Mouse (Mus musculus): ENCODE results near the gene Pck1.
A peak's percentile ranks its signal among the peaks of the same experiment; 100 is the strongest.

Pck1 gene

DNA sequence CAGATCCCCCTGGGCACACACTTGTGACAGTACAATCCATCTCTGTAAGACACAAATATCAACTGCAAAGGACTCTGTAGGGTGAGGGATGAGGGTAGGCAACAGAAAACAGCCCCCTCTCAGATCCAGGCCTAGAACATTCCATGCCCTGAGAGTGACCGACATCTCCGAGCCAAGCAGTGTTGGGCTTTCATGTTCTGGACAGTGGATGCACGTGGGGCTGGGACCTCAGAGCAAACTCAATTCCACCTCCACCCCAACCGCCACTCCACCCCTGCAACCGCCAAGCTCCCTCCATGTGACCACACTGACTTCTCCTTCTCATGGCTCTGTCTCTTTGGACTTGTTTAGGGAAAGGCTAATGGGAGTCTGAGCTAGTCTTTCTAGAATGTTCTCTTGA lies 19.1 kb downstream of the Pck1 start:
- ATAC-seq (ENCODE audit: insufficient number of reproducible peaks, low FRiP score, low TSS enrichment): no peak

DNA sequence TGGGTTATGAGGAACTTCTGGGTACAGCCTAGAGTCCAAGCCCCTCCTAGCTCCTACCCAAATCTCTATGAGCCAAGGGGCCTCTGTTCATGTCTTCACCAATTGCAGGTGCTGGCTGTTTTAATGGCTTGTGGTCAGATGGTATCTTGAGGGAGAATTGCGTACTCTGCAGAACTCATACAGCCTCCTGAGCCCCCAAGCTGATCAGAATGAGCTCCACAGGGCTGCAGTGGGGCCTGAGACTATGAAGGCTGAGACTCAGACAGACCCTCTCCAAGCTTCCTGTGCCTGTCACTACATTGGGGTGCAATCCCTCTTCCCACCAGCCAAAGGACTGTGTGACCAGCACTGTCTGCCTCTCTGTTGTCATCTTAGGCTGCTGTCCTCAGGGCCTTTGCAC lies 19.5 kb downstream of the Pck1 start:
- ATAC-seq (ENCODE audit: insufficient number of reproducible peaks, low FRiP score, low TSS enrichment): no peak

DNA sequence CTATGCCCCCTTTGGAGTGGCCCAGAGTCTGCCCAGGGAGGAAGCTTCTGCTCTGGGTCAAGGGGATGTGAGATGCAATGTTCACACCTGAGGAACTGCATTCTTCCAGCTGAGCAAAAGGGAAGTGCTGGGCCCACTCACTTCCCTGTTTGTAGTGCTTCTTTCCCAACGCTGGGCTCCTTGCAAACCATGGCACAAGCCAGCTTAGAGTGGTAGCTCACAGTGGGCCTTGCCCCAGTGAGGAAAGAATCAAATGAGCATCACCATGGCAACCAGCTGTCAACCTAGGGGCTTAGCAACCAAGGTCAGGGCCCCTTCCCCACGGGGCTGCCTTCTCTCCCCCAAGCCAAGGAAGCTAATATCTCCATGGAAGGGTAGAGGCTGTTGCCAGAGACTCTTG lies 20.2 kb downstream of the Pck1 start:
- ATAC-seq (ENCODE audit: insufficient number of reproducible peaks, low FRiP score, low TSS enrichment): no peak

DNA sequence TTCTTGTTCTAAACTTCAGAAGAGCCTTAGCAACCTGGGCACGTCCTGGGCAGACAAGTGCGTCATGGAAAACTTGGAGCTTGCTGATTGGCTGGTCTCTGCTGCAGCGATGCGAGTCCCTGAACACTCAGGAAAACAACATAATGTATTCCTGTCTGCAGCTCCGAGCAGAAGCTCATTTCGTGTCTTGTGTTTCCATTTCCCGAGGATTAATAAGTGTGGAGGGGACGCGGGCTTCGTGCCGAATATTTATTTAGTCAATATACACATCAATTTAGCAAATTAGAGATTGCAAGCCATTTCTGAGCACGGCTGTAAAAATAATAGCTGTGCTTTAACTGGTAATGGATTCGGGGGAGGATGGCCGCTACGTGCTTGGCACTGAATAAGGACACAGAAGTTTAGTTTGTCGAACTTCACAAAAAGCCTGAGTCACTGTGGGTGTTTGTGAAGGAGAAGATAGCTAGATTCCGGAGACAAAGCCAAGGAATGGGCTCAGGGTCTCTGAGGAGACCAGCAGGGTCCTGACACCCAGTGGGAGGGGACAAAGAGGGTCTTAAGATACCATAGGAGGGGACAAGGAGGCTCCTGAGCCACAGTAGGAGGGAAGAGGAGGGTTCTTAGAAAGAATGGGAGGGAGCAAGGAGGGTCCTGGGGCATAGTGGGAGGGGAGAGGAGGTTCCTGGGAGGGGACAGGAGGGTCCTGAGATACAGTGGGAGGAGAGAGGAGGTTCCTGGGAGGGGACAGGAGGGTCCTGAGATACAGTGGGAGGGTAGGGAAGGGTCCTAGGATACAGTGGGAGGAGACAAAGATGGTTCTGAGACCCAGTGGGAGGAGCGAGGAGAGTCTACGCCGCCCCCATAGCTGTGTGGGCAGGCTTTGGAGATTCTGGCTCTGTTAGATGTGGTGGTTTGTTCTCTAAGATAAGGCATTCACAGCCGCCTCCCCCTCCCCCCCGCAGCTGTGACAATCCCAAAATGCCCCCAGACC lies 21.0 kb downstream of the Pck1 start:
- no peak for ATAC-seq (ENCODE audit: insufficient number of reproducible peaks, low FRiP score, low TSS enrichment)

DNA sequence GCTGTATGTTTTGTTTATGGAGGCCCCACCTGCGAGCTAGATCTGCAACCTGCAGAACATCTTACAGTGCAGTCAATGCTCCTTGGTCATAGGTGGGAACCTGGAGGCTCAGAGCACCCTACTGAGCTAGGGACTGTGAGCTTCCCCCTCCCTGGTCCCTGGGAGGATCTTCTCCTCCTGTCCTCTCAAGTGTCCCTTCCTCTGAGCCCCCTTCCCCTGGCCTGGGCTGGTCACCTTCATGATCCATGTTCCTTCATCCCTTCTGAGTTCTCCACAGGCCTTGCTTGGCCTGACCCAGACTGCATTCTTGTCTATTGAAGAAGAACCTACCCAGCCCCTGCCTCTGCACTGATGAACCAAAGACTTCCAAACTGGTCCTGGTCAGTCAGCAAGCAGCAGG lies 21.7 kb downstream of the Pck1 start:
- ATAC-seq (ENCODE audit: insufficient number of reproducible peaks, low FRiP score, low TSS enrichment): no peak

DNA sequence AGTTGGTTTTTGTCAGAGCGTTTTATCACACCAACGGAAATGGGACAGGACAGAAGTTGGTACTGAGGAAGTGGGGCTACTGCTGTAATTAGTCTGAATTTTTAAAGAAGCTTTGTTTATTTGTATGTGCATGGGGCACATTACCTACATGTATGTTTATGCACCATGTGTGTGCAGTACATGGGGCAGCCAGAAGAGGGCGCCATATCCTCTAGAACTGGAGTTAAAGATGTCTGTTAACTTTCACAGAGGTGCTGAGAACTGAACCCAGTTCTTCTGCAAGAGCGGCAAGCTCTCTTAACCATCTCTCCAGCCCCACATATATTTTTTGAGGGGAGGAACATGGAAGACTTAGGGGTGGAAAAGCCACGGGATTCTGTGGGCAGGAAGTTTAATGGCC lies 22.9 kb downstream of the Pck1 start:
- ATAC-seq (ENCODE audit: insufficient number of reproducible peaks, low FRiP score, low TSS enrichment): no peak

DNA sequence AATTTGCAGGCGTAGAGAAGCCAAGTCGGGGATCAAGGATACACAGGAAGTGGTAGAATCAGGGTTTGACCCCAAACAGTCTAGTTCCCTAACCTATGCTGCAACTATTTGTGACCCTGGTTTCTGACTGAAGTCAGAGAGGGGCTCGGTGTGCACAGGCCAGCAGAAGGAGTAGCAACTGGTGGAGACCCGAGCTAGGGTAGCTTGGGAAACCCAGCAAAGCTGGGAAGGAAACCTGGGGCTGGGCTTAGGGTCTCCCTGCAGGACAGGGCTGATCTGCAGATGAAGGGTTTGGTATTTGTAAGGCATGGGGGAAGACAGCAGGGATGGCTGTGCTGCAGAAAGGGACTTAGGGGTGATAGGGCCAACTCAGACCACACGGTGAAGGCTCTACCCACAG lies 24.6 kb downstream of the Pck1 start:
- ATAC-seq (ENCODE audit: insufficient number of reproducible peaks, low FRiP score, low TSS enrichment): no peak

DNA sequence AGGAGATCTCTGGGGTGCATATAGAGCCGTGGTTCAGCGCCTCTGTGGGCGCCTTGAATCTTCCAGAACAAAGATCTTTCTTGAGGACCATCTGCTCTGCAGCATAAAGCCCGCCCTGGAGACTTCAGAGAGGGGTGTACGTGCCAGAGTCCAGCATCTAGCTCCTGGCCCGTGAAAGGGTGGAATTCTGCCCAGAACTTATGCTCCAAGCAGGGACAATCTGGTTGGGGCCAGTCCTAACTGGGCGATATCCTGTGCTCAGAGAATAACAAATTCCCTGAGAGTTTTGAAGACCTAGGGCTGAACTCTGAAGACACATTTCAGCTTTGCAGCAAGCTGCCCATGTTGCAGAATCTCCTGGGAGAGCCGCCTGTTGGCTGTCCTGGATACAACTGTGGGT lies 25.1 kb downstream of the Pck1 start:
- no peak for ATAC-seq (ENCODE audit: insufficient number of reproducible peaks, low FRiP score, low TSS enrichment)

DNA sequence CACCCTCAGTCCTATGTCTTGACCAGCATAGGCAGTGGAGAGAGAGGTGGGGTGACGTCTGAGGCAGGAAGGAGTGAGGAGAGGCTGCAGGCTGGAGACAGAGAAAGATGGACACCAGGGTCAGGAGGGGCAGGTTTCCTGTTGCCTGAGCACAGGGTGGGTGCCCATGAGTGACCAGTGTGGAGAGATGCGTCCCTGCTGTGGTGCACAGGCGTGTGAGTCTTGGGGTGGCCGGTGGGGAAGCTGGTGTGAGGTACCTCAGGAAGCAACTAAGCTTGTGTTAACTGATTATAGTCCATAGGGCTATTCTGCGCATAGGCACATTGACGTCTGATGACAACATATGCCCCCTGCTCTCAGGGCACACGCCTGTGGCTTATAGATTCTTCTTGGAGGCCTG lies 26.2 kb downstream of the Pck1 start:
- no peak for ATAC-seq (ENCODE audit: insufficient number of reproducible peaks, low FRiP score, low TSS enrichment)

DNA sequence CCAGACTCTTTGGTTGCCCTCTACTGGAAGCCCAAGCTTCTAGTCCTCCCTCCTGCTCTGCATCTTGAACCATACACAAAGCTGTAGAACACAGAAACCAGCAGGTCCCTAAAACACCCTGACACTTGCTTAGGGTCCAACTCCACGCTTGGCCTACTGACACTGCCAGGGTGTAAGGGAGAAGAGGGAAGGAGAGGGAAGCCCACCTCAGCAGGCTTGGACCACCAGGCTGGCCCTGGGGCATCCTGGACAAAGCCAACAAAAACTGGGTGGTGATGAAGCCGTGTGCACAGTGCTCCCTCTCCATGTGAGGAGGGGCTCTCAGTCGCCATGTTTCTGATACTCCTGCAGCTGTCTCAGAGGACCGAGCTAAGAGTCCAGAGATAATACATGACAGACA lies 27.2 kb downstream of the Pck1 start:
- no peak for ATAC-seq (ENCODE audit: insufficient number of reproducible peaks, low FRiP score, low TSS enrichment)

DNA sequence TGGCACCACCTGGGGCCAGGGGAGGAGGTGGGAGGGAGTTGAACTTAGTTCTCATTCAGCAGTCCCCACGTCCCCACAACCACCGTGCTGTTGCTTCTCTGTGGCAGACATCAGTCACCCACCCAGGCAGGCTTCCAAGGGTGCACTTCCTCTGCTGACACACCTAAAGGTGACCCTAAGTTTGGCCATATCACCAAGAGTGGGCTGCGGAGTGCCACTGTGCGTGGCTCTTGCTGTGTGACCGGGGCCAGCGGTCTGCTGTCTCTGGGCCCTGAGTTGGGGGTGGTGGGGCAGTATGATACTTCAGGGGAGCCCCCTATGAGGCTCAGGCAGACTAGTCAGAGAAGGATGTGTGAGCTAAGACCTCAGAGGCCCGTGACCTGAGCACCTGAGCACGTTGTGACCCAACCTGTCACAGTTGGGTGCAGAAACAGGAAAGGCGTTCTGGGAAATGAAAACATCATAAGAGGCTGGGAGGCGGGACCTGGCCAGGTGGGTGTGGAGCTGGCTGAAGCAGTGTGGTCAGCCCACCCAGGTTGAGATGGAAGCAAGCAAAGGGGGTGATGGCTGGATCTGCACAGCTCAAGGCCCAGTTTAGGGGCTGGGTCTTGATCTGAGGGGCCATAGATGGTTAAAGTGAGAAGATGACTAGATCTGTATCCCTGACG lies 28.0 kb downstream of the Pck1 start:
- ATAC-seq (ENCODE audit: insufficient number of reproducible peaks, low FRiP score, low TSS enrichment): no peak

DNA sequence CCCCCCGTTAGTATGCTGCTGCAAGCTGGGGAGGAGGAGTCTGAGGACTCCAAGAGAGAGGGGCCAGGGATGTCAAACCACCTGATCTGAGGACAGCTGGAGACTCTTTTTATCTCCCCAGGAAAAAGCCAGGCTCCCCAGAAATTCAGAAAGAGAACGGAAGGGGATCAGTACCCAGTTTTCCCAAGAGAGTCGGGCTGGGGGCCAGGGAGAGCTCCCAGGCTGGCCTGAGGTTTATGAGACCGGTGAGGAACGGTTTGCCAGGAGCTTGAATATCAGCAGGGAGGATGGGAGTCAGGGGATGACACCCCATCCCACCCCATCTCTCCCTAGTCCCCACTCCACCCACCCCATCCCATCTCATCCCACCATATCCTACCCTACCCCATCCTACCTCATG lies 28.6 kb downstream of the Pck1 start:
- no peak for ATAC-seq (ENCODE audit: insufficient number of reproducible peaks, low FRiP score, low TSS enrichment)

DNA sequence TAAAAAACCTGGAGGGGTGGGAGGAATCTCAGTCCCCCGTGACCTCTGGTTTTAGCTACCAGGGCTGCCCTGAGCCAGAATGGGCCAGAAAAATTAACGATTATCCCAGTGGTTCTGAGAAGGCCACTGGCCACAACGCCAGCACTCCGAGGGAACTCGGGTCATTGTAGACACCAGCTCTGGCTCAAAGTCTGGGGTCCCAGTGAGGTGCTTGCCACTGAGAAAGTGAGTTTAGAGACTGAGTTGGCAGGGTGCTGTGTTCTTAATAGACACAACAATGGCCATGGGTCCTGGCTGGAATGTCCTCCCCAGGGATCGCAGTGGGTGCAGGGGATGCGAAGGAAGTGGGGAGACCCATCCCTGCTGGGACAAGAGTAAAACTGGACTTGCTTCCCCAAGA lies 29.1 kb downstream of the Pck1 start:
- no peak for ATAC-seq (ENCODE audit: insufficient number of reproducible peaks, low FRiP score, low TSS enrichment)

DNA sequence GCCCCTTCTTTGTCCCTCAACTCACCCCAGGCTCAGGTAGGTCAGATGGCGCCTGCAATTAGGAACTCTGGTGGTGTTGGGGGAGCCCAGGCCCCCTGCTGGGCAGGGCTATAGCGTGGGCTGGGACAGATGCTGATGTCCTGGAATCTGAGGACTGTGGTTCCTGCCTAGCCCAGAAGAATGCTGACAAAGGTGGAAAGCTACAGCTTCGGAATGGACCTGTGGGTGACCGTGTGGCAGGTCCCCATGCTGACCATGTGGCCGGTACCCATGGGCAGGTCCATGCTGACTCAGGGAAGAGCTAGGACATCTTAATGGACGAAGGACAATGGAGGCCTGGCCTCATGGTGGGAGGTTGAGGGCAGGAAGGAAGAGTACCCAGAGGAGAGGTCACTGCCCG lies 29.9 kb downstream of the Pck1 start:
- no peak for ATAC-seq (ENCODE audit: insufficient number of reproducible peaks, low FRiP score, low TSS enrichment)

DNA sequence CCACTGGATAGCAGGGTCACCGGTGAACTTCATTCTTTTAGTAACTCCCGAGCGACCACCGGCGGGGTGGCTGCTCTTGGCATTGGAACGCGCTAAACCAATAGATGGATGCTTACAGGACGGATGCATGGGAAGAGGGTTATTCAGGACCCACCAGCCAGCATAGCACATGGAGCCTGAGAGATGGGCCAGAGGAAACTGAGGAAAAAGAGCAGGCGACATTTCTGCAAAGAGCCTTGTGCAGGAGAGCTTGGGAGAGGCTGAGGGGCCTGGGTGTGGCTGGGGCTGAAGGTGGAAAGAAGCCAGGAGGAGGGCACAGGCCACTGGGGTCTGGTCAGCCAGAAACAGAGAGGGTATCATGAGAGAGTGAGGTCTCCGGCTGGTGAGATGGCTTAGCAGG lies 30.5 kb downstream of the Pck1 start:
- no peak for ATAC-seq (ENCODE audit: insufficient number of reproducible peaks, low FRiP score, low TSS enrichment)

DNA sequence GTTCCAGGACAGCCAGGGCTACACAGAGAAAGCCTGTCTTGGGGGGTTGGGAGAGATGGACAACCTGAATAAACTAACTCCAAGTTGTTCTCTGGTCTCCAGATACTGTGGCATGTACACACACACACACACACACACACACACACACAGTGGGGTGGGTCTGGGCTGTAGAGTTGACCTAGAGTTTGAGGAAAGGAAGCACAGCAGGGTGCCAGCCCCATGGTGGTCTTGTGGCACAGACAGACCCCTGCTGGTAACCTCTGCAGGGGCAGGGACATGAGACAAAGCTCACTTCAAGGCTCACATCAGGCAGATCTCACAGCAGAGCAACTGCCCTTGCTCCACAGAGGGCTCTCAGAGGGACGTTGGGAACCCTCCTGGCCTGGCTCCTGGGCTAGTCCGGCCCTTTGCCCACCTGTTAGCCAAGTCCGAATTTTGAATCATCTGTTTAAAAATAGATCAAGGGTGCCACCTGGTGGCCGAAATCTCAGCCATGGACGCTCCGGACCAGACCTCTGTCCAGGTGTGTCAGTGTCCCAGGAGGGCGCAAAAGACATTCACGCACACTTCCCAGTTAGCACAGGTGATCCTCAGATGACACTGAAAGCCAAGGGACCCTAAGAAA lies 31.1 kb downstream of the Pck1 start:
- ATAC-seq (ENCODE audit: insufficient number of reproducible peaks, low FRiP score, low TSS enrichment): no peak

DNA sequence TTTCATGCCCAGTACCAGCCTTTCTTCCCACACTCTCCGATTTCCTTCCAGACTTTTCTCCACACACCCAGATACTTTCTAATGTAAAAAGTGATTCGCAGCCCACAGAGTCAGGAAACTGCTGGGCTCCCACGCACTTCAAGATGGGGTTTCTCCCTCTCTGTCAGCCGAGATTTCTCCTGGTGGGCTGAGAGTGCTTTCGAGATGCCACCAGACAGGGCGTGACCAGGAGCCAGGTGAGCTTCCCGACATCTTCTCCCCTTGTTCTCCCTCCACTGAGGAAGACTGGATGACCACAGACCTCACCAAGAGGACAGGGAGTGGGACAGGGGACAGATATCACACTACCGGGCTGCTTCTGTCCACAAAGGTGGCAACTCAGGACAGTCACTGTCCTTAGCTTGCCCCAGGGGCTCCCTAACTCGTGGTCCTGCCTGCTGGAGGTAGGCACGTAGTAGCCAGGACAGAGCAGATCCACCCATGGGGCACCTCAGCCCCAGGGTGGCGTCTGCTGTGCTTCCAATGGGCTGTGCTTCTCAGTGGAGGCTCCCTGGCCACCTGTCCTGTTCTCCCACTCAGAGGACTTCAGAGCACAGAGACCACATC lies 31.7 kb downstream of the Pck1 start:
- ATAC-seq (ENCODE audit: insufficient number of reproducible peaks, low FRiP score, low TSS enrichment): no peak

DNA sequence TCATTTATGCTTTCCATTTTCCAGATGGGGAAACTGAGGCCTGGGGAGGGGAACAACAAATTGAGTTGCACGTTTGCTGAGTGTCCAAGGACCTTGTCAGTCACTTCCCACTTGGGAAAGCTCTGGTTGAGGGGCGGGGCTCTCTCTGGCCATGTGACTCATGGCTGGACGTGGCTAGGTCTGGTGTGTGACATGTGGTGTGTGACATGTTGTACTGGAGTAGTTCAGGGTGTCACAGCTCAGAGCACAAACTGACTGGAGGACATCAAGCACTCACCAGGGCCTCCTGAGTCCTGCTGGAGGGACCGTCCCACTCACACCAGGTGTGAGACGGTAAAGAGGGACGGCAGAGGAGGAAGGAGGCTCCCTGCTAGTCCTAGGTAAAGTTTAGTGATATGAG lies 32.4 kb downstream of the Pck1 start:
- ATAC-seq (ENCODE audit: insufficient number of reproducible peaks, low FRiP score, low TSS enrichment): no peak

DNA sequence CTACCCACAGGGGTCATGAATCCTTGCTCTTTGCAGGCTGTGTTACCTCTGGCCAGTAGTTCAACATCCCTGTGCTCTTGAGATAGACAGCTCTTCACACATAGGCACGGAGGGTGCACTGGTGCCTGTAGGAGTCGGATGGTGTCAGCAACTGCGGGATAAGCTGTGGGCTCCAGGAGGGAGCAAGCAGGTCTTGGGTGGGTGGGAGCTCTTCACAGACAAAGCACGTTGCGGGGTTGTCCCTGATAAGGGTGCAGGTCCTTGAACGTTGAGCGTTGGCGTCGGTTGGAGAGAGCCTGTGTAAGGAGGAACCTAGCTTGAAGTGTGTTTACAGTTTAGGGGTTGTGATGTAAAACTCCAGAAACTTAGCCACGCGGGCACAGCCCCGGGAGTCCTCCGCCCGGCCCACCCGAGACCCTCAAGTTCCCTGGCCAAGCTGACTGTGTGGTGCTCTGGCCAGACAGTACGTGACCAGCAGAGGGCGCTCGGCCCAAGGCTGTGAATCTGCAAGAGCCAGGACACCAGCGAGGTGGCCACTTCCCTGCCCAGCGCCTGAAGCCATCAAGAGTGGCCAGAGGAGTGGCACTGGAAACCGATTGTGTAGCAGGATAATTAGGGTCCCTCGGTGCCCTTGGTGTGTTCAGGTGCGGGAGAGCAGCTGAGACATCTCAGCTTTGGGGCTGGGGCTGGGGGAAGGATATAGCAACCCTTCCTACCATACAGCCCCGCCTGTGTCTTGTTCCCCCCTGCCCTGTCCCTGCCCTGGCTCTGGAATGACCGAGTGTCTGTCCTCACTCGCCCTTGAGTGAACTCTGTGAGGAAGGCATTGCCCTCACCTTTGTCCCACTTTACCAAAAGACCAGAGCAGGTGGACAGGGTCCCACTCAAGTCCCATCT lies 33.4 kb downstream of the Pck1 start:
- ATAC-seq (ENCODE audit: insufficient number of reproducible peaks, low FRiP score, low TSS enrichment): peak; percentile 45; the same call in 1 of the 2 replicates

All from cerebellum, adult (tissue).